Mouse (Mus musculus): ENCODE data around the gene Lamb1.
A peak's percentile ranks its signal among the peaks of the same experiment; 100 is the strongest.

Gene Lamb1

GRCm38 (mm10) chr12:31318409-31318963 lies 53.5 kb downstream of the Lamb1 start:
- DNase-seq, result no peak

GRCm38 (mm10) chr12:31320817-31321216 lies 55.8 kb downstream of the Lamb1 start:
- no peak for DNase-seq

- DNase-seq, result no peak
Measured at GRCm38 (mm10) chr12:31321532-31321931, 56.5 kb downstream of the Lamb1 start.

- DNase-seq, result no peak
Measured at GRCm38 (mm10) chr12:31323136-31323695, 58.2 kb downstream of the Lamb1 start.

GRCm38 (mm10) chr12:31327139-31327538 lies 62.1 kb downstream of the Lamb1 start:
- DNase-seq, result no peak

- no peak for DNase-seq
Measured at GRCm38 (mm10) chr12:31333261-31333660, 68.2 kb downstream of the Lamb1 start.

- no peak for DNase-seq
Measured at GRCm38 (mm10) chr12:31350191-31350943, 85.3 kb downstream of the Lamb1 start.

- DNase-seq, result peak; percentile 98
Measured at GRCm38 (mm10) chr12:31350944-31351928, 86.2 kb downstream of the Lamb1 start, which contains the start of gene Dld. TSS of gene Dld (minus strand) at chr12:31351453.

- DNase-seq, result no peak
Measured at GRCm38 (mm10) chr12:31366428-31366827, 101.4 kb downstream of the Lamb1 start.

- DNase-seq, result no peak
Measured at GRCm38 (mm10) chr12:31367721-31368120, 102.7 kb downstream of the Lamb1 start.

- no peak for DNase-seq
Measured at GRCm38 (mm10) chr12:31369118-31369517, 104.1 kb downstream of the Lamb1 start.

- no peak for DNase-seq
Measured at GRCm38 (mm10) chr12:31369656-31370055, 104.6 kb downstream of the Lamb1 start.

GRCm38 (mm10) chr12:31374603-31375282 lies 109.7 kb downstream of the Lamb1 start:
- peak; percentile 78 for DNase-seq

GRCm38 (mm10) chr12:31375283-31375615 lies 110.2 kb downstream of the Lamb1 start:
- DNase-seq, result no peak

- peak; percentile 20 for DNase-seq
Measured at GRCm38 (mm10) chr12:31376326-31376950, 111.4 kb downstream of the Lamb1 start.

GRCm38 (mm10) chr12:31377241-31377640 lies 112.2 kb downstream of the Lamb1 start:
- no peak for DNase-seq
